Mouse (Mus musculus) thymus, adult 2 months (tissue): ENCODE results near the gene Gm5935. TPM values are rescaled to one million over a fixed set of nuclear protein-coding genes. Genes with fewer than 3 reads are reported as not detected.
"Not testable (repeated sequence)": the region's sequence is repeated elsewhere in the genome, so short reads cannot be mapped to it uniquely, and the experiment has no call there.

Source experiments
- DNase-seq: peaks from one replicate; pipeline ENCODE4 v3.0.0; 2021
- H3K27ac ChIP-seq: fragments of 200-500 bp; 2 replicates; pipeline ENCODE4 v1.5.1; 2012; ENCODE audit warnings: low read length, control low read depth; ENCODE audit not compliant: control insufficient read depth, insufficient read depth
- H3K27me3 ChIP-seq: fragments of 200-500 bp; 2 replicates; pipeline ENCODE4 v1.6.1; 2012; ENCODE audit warnings: mild to moderate bottlenecking, low read length, moderate library complexity, mixed read lengths; ENCODE audit not compliant: control insufficient read depth, insufficient read depth
- H3K36me3 ChIP-seq: fragments of 200-500 bp; 2 replicates; pipeline ENCODE4 v1.6.1; 2012; ENCODE audit warnings: mild to moderate bottlenecking, low read length, moderate library complexity; ENCODE audit not compliant: control insufficient read depth, insufficient read depth
- H3K4me1 ChIP-seq: fragments of 200-500 bp; replicated peaks from 2 replicates; pipeline ENCODE4 v1.6.1; 2012; ENCODE audit warnings: low read length; ENCODE audit not compliant: control insufficient read depth, insufficient read depth
- H3K4me3 ChIP-seq: fragments of 200-500 bp; 2 replicates; pipeline ENCODE4 v1.5.1; 2012; ENCODE audit warnings: mild to moderate bottlenecking, low read length, control low read depth, moderate library complexity; ENCODE audit not compliant: control insufficient read depth, insufficient read depth
- WGBS: fragments of 180-500 bp; shearing (Covaris S2); methylation state at CpG from one replicate; pipeline ENCODE4 v1.1.7; 2018; 5-methylcytosine and 5-hydroxymethylcytosine counted together
- polyA plus RNA-seq: library from polyadenylated mRNA; depleted of rRNA; stranded (reverse); fragments of >200 nt; gene quantifications from 2 replicates; pipeline ENCODE4 v1.2.3, GENCODE M21; 2012; rRNA removed

Gm5935 gene
- not detected in 2 replicates for polyA plus RNA-seq

DNA sequence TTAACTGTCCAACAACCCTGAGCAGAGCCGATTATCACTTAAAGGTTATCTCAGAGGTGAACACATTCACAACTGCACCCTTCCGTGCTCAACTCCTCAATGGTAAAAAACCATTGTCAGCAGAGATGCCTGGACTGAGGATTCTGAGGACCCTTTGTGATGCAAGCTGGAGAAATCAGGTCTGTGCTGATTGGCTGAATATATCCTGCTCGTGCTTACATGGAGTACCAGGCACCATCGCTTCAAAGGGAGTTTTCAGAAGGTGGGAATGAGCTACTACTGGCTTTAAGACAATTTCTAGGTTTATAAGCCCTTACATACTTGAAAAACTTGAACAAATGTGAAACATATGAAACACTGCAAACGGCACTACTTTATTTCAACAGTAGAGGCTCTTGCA is at the start of gene Gm5935:
Gene Gm5935, minus strand, starts transcription at position 101 of the 400 bp plus-strand sequence.
- not testable (repeated sequence) for H3K4me1 ChIP-seq, DNase-seq, H3K4me3 ChIP-seq, H3K27me3 ChIP-seq, H3K27ac ChIP-seq, H3K36me3 ChIP-seq
- 88% methylated on average over 5 of the region's 5 CpGs for WGBS

Other genes starting within 250 kb of the Gm5935 start
- not detected in 2 replicates for gene Gm4297, start 200.3 kb downstream of the Gm5935 start, polyA plus RNA-seq